Mouse (Mus musculus): ENCODE data around the gene Fam131b.

DNA sequence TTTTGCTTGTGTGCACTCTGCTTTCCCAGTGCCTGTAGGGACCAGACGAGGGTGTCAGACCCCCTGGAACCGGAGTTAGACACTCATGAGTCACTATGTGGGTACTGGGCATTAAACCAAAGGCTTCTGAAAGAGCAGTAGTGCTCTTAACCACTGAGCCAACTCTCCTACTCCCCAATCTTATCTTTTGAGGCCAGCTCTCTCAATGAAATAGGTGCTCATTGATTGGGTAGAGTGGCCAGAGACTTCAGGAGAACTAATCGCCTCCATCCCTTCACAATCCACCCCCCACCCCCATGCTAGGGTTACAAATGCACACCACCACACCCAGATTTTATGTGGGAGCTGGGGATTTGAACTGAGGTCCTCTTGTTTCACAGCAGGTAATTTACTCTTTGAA is 4.3 kb upstream of the Fam131b start:
- TF ChIP-seq CTCF (IDR thresholded peaks at IDR 0.05; ENCODE audit: control insufficient read depth, insufficient read depth, insufficient replicate concordance, low read depth, low read length) (no peak), POLR2A (IDR thresholded peaks at IDR 0.05; ENCODE audit: control insufficient read depth, low read depth, low read length) (no peak)

Measured in testis, adult 2 months (tissue).